Mouse (Mus musculus) C2C12 (cell line): Measurements from ENCODE around the gene Elmod1. TPM values are rescaled to one million over a fixed set of nuclear protein-coding genes. Genes with fewer than 3 reads are reported as not detected.

ENCODE experiments used
- H3K27me3 ChIP-seq: one replicate; pipeline ENCODE4 v1.6.1; 2011; ENCODE audit not compliant: control insufficient read depth, insufficient read depth, insufficient read length
- H3K36me3 ChIP-seq: one replicate; pipeline ENCODE4 v1.6.1; 2011; ENCODE audit not compliant: control insufficient read depth, insufficient read depth
- H3K4me3 ChIP-seq: one replicate; pipeline ENCODE4 v1.5.1; 2011; ENCODE audit warnings: mild to moderate bottlenecking, control low read depth; ENCODE audit not compliant: poor library complexity, insufficient read depth, severe bottlenecking
- H3K79me2 ChIP-seq: one replicate; pipeline ENCODE4 v1.6.1; 2011; ENCODE audit not compliant: control insufficient read depth, insufficient read depth
- H3K79me3 ChIP-seq: one replicate; pipeline ENCODE4 v1.6.1; 2011; ENCODE audit warnings: low read depth, control low read depth
- H3ac ChIP-seq: one replicate; pipeline ENCODE3; 2011; ENCODE audit warnings: low read depth; ENCODE audit not compliant: control insufficient read depth, insufficient read length
- CEBPB ChIP-seq: IDR thresholded peaks from one replicate; pipeline ENCODE4 v1.6.1; 2011; ENCODE audit warnings: low read depth, mild to moderate bottlenecking, control low read depth, moderate library complexity
- CTCF ChIP-seq: IDR thresholded peaks from one replicate; pipeline ENCODE4 v1.5.1; 2011; ENCODE audit not compliant: control insufficient read depth, insufficient read depth, insufficient read length
- FOSL1 ChIP-seq: IDR thresholded peaks from one replicate; pipeline ENCODE4 v1.8.0; 2011; ENCODE audit warnings: mild to moderate bottlenecking, low read length; ENCODE audit not compliant: poor library complexity, insufficient read depth, severe bottlenecking
- MAX ChIP-seq: IDR thresholded peaks from one replicate; pipeline ENCODE4 v1.6.1; 2011; ENCODE audit warnings: mild to moderate bottlenecking, control low read depth
- MYOD1 ChIP-seq: IDR thresholded peaks from one replicate; pipeline ENCODE4 v1.6.1; 2011; ENCODE audit warnings: low read depth; ENCODE audit not compliant: control insufficient read depth, insufficient read length
- MYOG ChIP-seq: IDR thresholded peaks from one replicate; pipeline ENCODE4 v1.6.1; 2011; ENCODE audit not compliant: control insufficient read depth, insufficient read length; ENCODE audit errors: extremely low read depth
- USF1 ChIP-seq: IDR thresholded peaks from one replicate; pipeline ENCODE4 v1.6.1; 2011; ENCODE audit warnings: low read depth, mild to moderate bottlenecking, control low read depth, moderate library complexity
- polyA plus RNA-seq: library from polyadenylated mRNA; unstranded; fragments of >200 nt; fragmentation: generic; extraction: Trizol; gene quantifications from one replicate; pipeline ENCODE4 v1.2.1, GENCODE M21; 2012; ENCODE audit warnings: missing spikeins

Elmod1 gene
- polyA plus RNA-seq, 1 experiment = not detected

DNA sequence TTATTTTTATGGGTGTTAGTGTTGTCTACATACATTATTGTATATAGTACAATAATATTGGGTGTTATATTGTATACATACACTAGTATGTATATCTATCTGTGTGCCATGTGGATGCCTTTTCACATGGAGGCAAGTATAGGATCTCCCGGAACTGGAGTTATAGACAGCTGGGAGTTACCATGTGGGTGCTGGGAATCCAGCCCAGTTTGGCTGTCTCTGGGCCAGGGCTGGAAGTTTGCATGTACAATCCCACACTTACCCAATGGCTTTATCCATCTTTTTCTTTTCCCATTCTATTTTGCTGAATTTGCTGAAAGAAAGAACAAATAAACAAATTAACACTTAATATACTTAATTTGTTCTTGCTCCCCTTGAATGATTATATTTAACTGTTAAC, 54.0 kb downstream of the Elmod1 start:
- H3K36me3 ChIP-seq = no peaks in the 10 kb centered on the region
- H3K79me2 ChIP-seq = no peaks in the 10 kb centered on the region
- TF ChIP-seq MYOG (no peak), CTCF (no peak), FOSL1 (no peak), CEBPB (no peak), MYOD1 (no peak), USF1 (no peak), MAX (no peak)
- no peak overlapping the region for H3K4me3 ChIP-seq
- H3ac ChIP-seq = no peak overlapping the region
- H3K27me3 ChIP-seq = no peaks in the 10 kb centered on the region
- H3K79me3 ChIP-seq = no peaks in the 10 kb centered on the region

DNA sequence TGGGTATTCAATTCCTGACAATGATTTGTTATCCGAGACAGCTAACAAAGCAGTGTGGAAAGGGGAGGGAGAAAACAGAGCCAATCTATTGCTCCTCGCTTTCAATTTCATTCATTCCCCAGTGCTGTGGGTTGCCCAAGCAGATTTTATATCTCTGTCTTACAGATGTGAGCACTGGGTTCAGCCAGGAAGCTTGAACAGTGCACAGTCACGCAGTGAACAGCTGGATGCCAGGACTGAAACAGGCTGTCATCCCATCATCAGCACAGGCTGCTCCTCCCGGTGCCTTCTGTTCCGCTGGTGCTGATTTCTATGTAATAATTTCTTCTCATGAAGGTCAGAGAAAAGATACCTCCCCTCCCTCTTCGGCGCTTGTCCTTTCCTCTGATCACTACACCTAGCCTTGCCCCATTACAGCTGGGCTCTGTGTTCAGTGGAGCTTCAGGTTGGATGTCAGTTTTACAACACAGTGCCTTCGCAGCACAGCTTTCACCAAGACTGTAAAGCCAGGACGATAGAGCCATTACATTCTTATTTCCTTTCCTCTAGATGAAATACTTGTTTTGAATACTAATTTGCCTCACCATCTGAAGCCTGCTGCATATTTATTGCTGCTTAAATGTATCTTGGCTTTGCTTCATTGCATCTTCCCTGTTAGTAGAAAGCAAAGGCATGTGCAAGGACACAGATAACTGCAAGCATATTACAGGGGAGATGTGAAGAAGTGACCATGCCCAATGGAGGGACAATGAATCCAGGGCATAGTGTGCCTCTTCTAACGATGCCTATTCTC, 59.0 kb downstream of the Elmod1 start:
- H3ac ChIP-seq = no peak overlapping the region
- H3K79me2 ChIP-seq = no peaks in the 10 kb centered on the region
- no peaks in the 10 kb centered on the region for H3K79me3 ChIP-seq
- no peak for TF ChIP-seq MYOG
- TF ChIP-seq CTCF = no peak
- H3K27me3 ChIP-seq = no peaks in the 10 kb centered on the region
- H3K36me3 ChIP-seq = no peaks in the 10 kb centered on the region
- no peak overlapping the region for H3K4me3 ChIP-seq

- H3K4me3 ChIP-seq = no peak overlapping the region
- H3K36me3 ChIP-seq = no peaks in the 10 kb centered on the region
- TF ChIP-seq MYOG (no peak), USF1 (no peak), MYOD1 (no peak), CTCF (no peak), MAX (no peak), FOSL1 (no peak), CEBPB (no peak)
- no peaks in the 10 kb centered on the region for H3K79me2 ChIP-seq
- no peaks in the 10 kb centered on the region for H3K27me3 ChIP-seq
- no peaks in the 10 kb centered on the region for H3K79me3 ChIP-seq
- H3ac ChIP-seq = no peak overlapping the region
These were observed 64.3 kb downstream of the Elmod1 start for GRCm38 (mm10) chr9:53910823-53911222.

- Histone ChIP-seq H3K79me3 (no peaks in the 10 kb centered on the region), H3K36me3 (no peaks in the 10 kb centered on the region), H3K4me3 (no peak overlapping the region), H3ac (no peak overlapping the region), H3K27me3 (no peaks in the 10 kb centered on the region), H3K79me2 (no peaks in the 10 kb centered on the region)
- no peak for TF ChIP-seq MYOD1
- no peak for TF ChIP-seq CTCF
- TF ChIP-seq USF1 = no peak
- TF ChIP-seq FOSL1 = no peak
- no peak for TF ChIP-seq MYOG
- no peak for TF ChIP-seq MAX
- TF ChIP-seq CEBPB = no peak
These were observed 64.8 kb downstream of the Elmod1 start for GRCm38 (mm10) chr9:53910331-53910730.

DNA sequence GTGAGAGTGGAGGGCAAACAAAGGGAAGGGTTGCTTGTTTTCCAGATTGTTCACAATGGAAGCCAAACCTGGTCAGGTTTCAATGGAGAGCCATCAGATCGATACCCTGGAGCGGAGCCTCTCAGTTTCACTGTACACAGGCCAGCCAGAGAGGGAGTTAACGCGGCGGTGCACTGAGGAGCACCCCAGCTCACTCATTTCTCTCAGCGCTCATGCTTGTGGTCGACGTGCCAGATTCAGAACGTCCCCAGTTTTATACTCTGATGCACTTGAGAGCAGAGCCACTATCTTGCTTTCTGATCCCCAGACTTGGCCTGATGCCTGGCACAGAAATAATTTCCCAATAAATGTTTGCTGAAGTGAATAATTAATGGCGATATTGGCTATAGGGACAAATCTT, 68.3 kb downstream of the Elmod1 start:
- no peaks in the 10 kb centered on the region for H3K79me2 ChIP-seq
- H3K27me3 ChIP-seq = no peaks in the 10 kb centered on the region
- H3K79me3 ChIP-seq = no peaks in the 10 kb centered on the region
- no peaks in the 10 kb centered on the region for H3K36me3 ChIP-seq
- no peak for TF ChIP-seq CTCF
- TF ChIP-seq FOSL1 = no peak
- TF ChIP-seq MAX = no peak
- TF ChIP-seq MYOD1 = no peak
- no peak for TF ChIP-seq MYOG
- TF ChIP-seq CEBPB = no peak
- TF ChIP-seq USF1 = no peak
- no peak overlapping the region for H3ac ChIP-seq
- no peak overlapping the region for H3K4me3 ChIP-seq

DNA sequence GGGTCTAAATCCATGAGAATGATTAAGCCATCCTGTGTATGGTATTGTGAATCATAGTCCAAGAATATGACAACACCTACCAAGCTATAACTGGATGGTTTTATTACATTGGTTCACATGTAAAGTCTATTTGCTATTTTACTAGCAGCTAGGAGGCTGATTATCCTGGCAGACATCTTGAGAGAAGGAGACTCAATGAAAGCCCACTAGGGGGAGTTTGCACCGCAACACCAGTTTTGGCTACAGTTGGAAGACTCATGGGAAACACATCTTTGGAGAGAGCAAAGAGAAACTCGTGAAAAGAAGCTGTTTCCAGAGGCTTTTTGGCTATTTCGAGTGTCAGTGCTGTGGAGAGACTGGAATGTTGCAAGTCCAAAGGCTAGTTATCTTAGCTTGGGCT, 69.7 kb downstream of the Elmod1 start:
- no peaks in the 10 kb centered on the region for H3K27me3 ChIP-seq
- H3ac ChIP-seq = no peak overlapping the region
- no peaks in the 10 kb centered on the region for H3K36me3 ChIP-seq
- H3K79me2 ChIP-seq = no peaks in the 10 kb centered on the region
- no peak overlapping the region for H3K4me3 ChIP-seq
- H3K79me3 ChIP-seq = no peaks in the 10 kb centered on the region
- TF ChIP-seq MYOG (no peak), USF1 (no peak), FOSL1 (no peak), CEBPB (no peak), MAX (no peak), MYOD1 (no peak), CTCF (no peak)
